8 mouse cellular contexts compared by ENCODE assay signal in the genomic region with DNA sequence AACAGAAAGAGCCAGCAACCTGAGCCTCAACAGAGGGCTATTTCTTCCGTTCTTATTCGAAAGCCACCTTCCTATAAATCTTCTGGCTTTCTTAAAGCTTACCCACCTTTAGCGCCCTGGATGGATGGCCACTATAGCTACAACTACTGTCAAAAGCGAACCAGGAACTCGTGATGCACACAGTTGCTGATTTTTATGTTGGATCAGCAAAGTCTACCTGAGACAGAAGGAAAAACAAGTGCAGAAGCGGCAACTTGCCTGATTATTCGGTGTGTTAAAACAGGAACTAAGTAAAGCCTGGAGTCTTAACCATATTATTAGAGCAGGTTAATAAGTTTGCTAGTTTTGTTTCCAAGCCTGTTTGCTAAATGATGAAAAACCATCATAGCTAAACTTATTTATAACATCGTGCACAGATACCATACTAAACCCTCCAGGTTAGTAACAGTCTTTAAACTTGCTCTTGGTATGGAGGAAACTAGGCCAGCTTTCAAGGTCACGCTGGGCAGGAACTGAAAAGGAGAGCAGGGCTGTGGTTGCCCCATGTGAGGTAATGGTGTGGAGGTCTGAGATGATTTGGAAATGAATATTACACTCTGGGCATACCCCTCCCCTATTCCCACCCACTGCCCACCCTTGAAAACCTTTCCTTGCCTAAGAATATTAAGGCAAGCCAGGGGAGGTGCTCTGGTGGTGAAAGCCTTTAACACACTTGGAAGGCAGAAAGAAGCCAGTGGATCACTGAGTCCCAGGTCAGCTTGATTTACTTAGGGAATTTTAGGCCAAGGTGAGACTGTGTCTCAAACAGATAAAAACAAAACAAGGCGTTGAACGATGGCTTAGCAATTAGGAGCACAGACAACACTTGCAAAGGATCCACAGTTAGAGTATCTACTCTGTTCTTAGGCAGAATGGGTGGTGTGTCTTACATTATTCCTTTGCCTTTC. TPM values are rescaled to one million over a fixed set of nuclear protein-coding genes. Genes with fewer than 3 reads are reported as not detected.
A peak's percentile ranks its signal among the peaks of the same experiment; 100 is the strongest.
DNase-seq lines count a peak whose midpoint lies in the region; ATAC-seq and TF ChIP-seq lines count a peak whose summit lies in the region.

No protein-coding gene starts in this region.

- TF ChIP-seq POLR2A in limb, embryonic 14.5 days (IDR thresholded peaks at IDR 0.05; ENCODE audit: borderline replicate concordance, extremely low read depth, insufficient read depth, insufficient read length): no peak

- no peaks in the 10 kb centered on the region for H3K36me3 ChIP-seq in embryonic facial prominence, embryonic 11.5 days (replicated peaks; ENCODE audit: control insufficient read depth, insufficient read depth, low read depth, low read length)
- H3K36me3 ChIP-seq in hindbrain, embryonic 11.5 days (ENCODE audit: control insufficient read depth, insufficient read depth, low read length): no peaks in the 10 kb centered on the region
- H3K36me3 ChIP-seq in limb, embryonic 14.5 days (ENCODE audit: control insufficient read depth, insufficient read depth, low read length): no peaks in the 10 kb centered on the region; the same call in 1 of the 2 replicates
- no peaks in the 10 kb centered on the region for H3K36me3 ChIP-seq in neural tube, embryonic 15.5 days

- no peaks in the 10 kb centered on the region for H3K27me3 ChIP-seq in embryonic facial prominence, embryonic 11.5 days (ENCODE audit: control insufficient read depth, insufficient read depth, low read length)
- no peaks in the 10 kb centered on the region for H3K27me3 ChIP-seq in hindbrain, embryonic 11.5 days (ENCODE audit: control insufficient read depth, insufficient read depth, low read length)
- no peaks in the 10 kb centered on the region for H3K27me3 ChIP-seq in limb, embryonic 14.5 days (ENCODE audit: control insufficient read depth, insufficient read depth, low read length)
- H3K27me3 ChIP-seq in neural tube, embryonic 15.5 days (replicated peaks): no peaks in the 10 kb centered on the region

- H3K4me1 ChIP-seq in embryonic facial prominence, embryonic 11.5 days (ENCODE audit: control insufficient read depth, insufficient read depth, low read length): no peaks in the 10 kb centered on the region
- peaks cover 3% of the 10 kb centered on the region; the same call in 1 of the 2 replicates for H3K4me1 ChIP-seq in hindbrain, embryonic 11.5 days (replicated peaks; ENCODE audit: control insufficient read depth, insufficient read depth, low read length)
- H3K4me1 ChIP-seq in limb, embryonic 14.5 days (ENCODE audit: control insufficient read depth, insufficient read depth, low read length): peaks cover 6% of the 10 kb centered on the region
- H3K4me1 ChIP-seq in neural tube, embryonic 15.5 days: peaks cover 20% of the 10 kb centered on the region

- DNase-seq in 3134 (ENCODE audit: extremely low read depth, insufficient read length, low spot score): peak; percentile 18
- DNase-seq in embryonic facial prominence, embryonic 11.5 days (ENCODE audit: low spot score): peak; percentile 20
- no peak for DNase-seq in hindbrain, embryonic 11.5 days (ENCODE audit: low spot score)
- no peak for DNase-seq in limb, embryonic 14.5 days (ENCODE audit: low spot score)
- DNase-seq in right cerebral cortex, postnatal 14 days: no peak
- no peak for DNase-seq in gastrocnemius, adult 8-10 months (ENCODE audit: low spot score in 2 of 2)

- H3K27ac ChIP-seq in embryonic facial prominence, embryonic 11.5 days (replicated peaks; ENCODE audit: low read depth, low read length): peak overlapping the region; percentile 82
- H3K27ac ChIP-seq in hindbrain, embryonic 11.5 days (ENCODE audit: low read depth, low read length): peak overlapping the region; percentile 87
- H3K27ac ChIP-seq in limb, embryonic 14.5 days (replicated peaks; ENCODE audit: low read depth, low read length): peak overlapping the region; percentile 89
- peak overlapping the region; percentile 94 for H3K27ac ChIP-seq in neural tube, embryonic 15.5 days (replicated peaks)

- peak overlapping the region; percentile 81 for H3K4me3 ChIP-seq in embryonic facial prominence, embryonic 11.5 days (ENCODE audit: low read depth, low read length)
- H3K4me3 ChIP-seq in hindbrain, embryonic 11.5 days (ENCODE audit: low read depth, low read length): peak overlapping the region; percentile 85
- peak overlapping the region; percentile 87 for H3K4me3 ChIP-seq in limb, embryonic 14.5 days (replicated peaks; ENCODE audit: low read length)
- peak overlapping the region; percentile 82 for H3K4me3 ChIP-seq in neural tube, embryonic 15.5 days (replicated peaks)

- H3K9me3 ChIP-seq in embryonic facial prominence, embryonic 11.5 days (replicated peaks; ENCODE audit: control insufficient read depth, low read length): no peaks in the 10 kb centered on the region
- H3K9me3 ChIP-seq in hindbrain, embryonic 11.5 days (ENCODE audit: control insufficient read depth, low read length): no peaks in the 10 kb centered on the region
- H3K9me3 ChIP-seq in limb, embryonic 14.5 days (ENCODE audit: control insufficient read depth, low read length): no peaks in the 10 kb centered on the region
- no peaks in the 10 kb centered on the region for H3K9me3 ChIP-seq in neural tube, embryonic 15.5 days (replicated peaks)

- 19% methylated on average over 11 of the region's 11 CpGs for WGBS in embryonic facial prominence, embryonic 11.5 days
- 19% methylated on average over 11 of the region's 11 CpGs for WGBS in hindbrain, embryonic 11.5 days
- 21% methylated on average over 11 of the region's 11 CpGs for WGBS in limb, embryonic 14.5 days
- 19% methylated on average over 11 of the region's 11 CpGs for WGBS in neural tube, embryonic 15.5 days

- peak overlapping the region; percentile 72 for H3K9ac ChIP-seq in embryonic facial prominence, embryonic 11.5 days (replicated peaks; ENCODE audit: low read length)
- H3K9ac ChIP-seq in hindbrain, embryonic 11.5 days (ENCODE audit: low read depth, low read length): peak overlapping the region; percentile 84
- peak overlapping the region; percentile 91 for H3K9ac ChIP-seq in limb, embryonic 14.5 days (ENCODE audit: low read depth, low read length, severe bottlenecking)
- H3K9ac ChIP-seq in neural tube, embryonic 15.5 days (replicated peaks): peak overlapping the region; percentile 72

- peak; percentile 12 for ATAC-seq in CD4-positive, CD25-positive, alpha-beta regulatory T cell, adult 4 months
- ATAC-seq in embryonic facial prominence, embryonic 11.5 days (replicated peaks; ENCODE audit: insufficient number of reproducible peaks, low FRiP score, low TSS enrichment, low read depth): no peak
- peak; percentile 43; the same call in 1 of the 2 replicates for ATAC-seq in hindbrain, embryonic 11.5 days (ENCODE audit: low FRiP score)
- ATAC-seq in limb, embryonic 14.5 days (ENCODE audit: low FRiP score, low read depth): no peak
- ATAC-seq in neural tube, embryonic 15.5 days (ENCODE audit: low FRiP score): peak; percentile 32

- H3K4me2 ChIP-seq in embryonic facial prominence, embryonic 11.5 days (ENCODE audit: low read depth, low read length): peak overlapping the region; percentile 80
- H3K4me2 ChIP-seq in hindbrain, embryonic 11.5 days (replicated peaks; ENCODE audit: low read depth, low read length): peak overlapping the region; percentile 69
- H3K4me2 ChIP-seq in limb, embryonic 14.5 days (replicated peaks; ENCODE audit: low read depth, low read length, severe bottlenecking): peak overlapping the region; percentile 61
- H3K4me2 ChIP-seq in neural tube, embryonic 15.5 days: peak overlapping the region; percentile 77

RNA-seq across cellular contexts. Expression of a gene that starts 0.9 kb away (rescaled TPM):
- 10 to 100 TPM; 27.8 to 30.4 TPM for polyA plus RNA-seq in CD4-positive, CD25-positive, alpha-beta regulatory T cell, adult 4 months (2017; shearing (Covaris generic))
- 15.5 and 16.7 TPM in 2 replicates for polyA plus RNA-seq in embryonic facial prominence, embryonic 11.5 days (2014; fragmentation: Nextera tagmentation; extraction: Ambion mirVana)
- 16.9 and 17.1 TPM in 2 replicates for polyA plus RNA-seq in hindbrain, embryonic 11.5 days (2014; fragmentation: Nextera tagmentation; extraction: Ambion mirVana)
- 16.9 and 18.2 TPM in 2 replicates for polyA plus RNA-seq in limb, embryonic 14.5 days (2012; rRNA removed)
- 15.8 and 16.4 TPM in 2 replicates for polyA plus RNA-seq in limb, embryonic 14.5 days (2014; fragmentation: Nextera tagmentation; extraction: Ambion mirVana)
- polyA plus RNA-seq in neural tube, embryonic 15.5 days (2015; fragmentation: Nextera tagmentation; extraction: Ambion mirVana): 12.0 and 13.1 TPM in 2 replicates
- total RNA-seq in gastrocnemius, adult 8-10 months (2022): 10 to 100 TPM in 1 of 4 experiments, 1 to 10 TPM in 3; 8.1 to 12.1 (median 9.4) TPM

RNA-seq across cellular contexts. Expression of a gene that starts 25.6 kb away (rescaled TPM):
- 1 to 10 TPM; 2.9 to 3.5 TPM for polyA plus RNA-seq in CD4-positive, CD25-positive, alpha-beta regulatory T cell, adult 4 months (2017; shearing (Covaris generic))
- polyA plus RNA-seq in embryonic facial prominence, embryonic 11.5 days (2014; fragmentation: Nextera tagmentation; extraction: Ambion mirVana): 15.3 and 17.2 TPM in 2 replicates
- polyA plus RNA-seq in hindbrain, embryonic 11.5 days (2014; fragmentation: Nextera tagmentation; extraction: Ambion mirVana): 18.4 and 26.3 TPM in 2 replicates
- polyA plus RNA-seq in limb, embryonic 14.5 days (2012; rRNA removed): 8.0 and 8.7 TPM in 2 replicates
- polyA plus RNA-seq in limb, embryonic 14.5 days (2014; fragmentation: Nextera tagmentation; extraction: Ambion mirVana): 8.9 and 9.9 TPM in 2 replicates
- polyA plus RNA-seq in neural tube, embryonic 15.5 days (2015; fragmentation: Nextera tagmentation; extraction: Ambion mirVana): 9.7 and 11.2 TPM in 2 replicates
- total RNA-seq in gastrocnemius, adult 8-10 months (2022): 1 to 10 TPM; 1.5 to 2.7 (median 1.7) TPM

Comparison
In these comparisons a context has a peak if more than half of its experiments do, and no peak if none do; other contexts are left out.
1. DNase-seq: peak in 3134 (single experiment) and embryonic facial prominence, embryonic 11.5 days (single experiment); none in hindbrain, embryonic 11.5 days (single experiment), limb, embryonic 14.5 days (single experiment), right cerebral cortex, postnatal 14 days (single experiment) and gastrocnemius, adult 8-10 months (0 of 2).
2. ATAC-seq: peak in CD4-positive, CD25-positive, alpha-beta regulatory T cell, adult 4 months (single experiment), hindbrain, embryonic 11.5 days (single experiment) and neural tube, embryonic 15.5 days (single experiment); none in embryonic facial prominence, embryonic 11.5 days (single experiment) and limb, embryonic 14.5 days (single experiment).
3. Peak in every context shown above with its lines, with median percentiles within 50 percentile points of each other: H3K27ac ChIP-seq, H3K4me2 ChIP-seq, H3K4me3 ChIP-seq and H3K9ac ChIP-seq.